Mouse (Mus musculus): Measurements from ENCODE around the gene Car10. TPM values are rescaled to one million over a fixed set of nuclear protein-coding genes. Genes with fewer than 3 reads are reported as not detected.

Car10 gene
- polyA plus RNA-seq, 1 experiment, result not detected

DNA sequence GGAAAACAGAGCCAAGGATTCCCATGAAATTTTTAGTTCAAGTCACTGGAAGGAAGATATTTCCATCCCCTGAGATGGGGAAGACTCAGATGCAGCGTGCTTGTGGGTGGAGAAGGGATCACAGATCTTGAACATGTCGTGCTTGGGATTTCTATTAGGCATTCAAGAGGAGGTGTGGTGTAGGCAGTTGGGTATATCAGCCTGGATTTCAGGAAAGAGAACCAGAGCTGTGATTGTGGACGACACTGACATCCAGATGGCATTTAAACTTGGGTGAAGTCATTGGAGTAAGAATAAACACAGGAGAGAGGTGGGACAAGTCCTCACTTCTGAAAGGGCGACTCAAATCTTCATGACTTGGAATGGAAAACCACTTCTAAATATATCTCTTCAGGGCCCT lies 490.0 kb downstream of the Car10 start:
- Histone ChIP-seq H3K4me3 (ENCODE audit: low read depth, low read length) (no peak overlapping the region), H3K27ac (ENCODE audit: insufficient read depth, low read depth, low read length) (no peak overlapping the region), H3K4me1 (ENCODE audit: control insufficient read depth, insufficient read depth, insufficient read length, low read length) (no peaks in the 10 kb centered on the region), H3K36me3 (ENCODE audit: control insufficient read depth, insufficient read depth, low read length) (no peaks in the 10 kb centered on the region), H3K27me3 (ENCODE audit: control insufficient read depth, insufficient read depth, low read length) (no peaks in the 10 kb centered on the region)
- 79% methylated on average over 4 of the region's 4 CpGs for WGBS
- no peak for TF ChIP-seq POLR2A (IDR thresholded peaks at IDR 0.05; ENCODE audit: low read depth, low read length)
- no peak for TF ChIP-seq CTCF (IDR thresholded peaks at IDR 0.05; ENCODE audit: extremely low read depth, insufficient read length, insufficient replicate concordance, low read depth, low read length)

GRCm38 (mm10) chr11:93590652-93591051 lies 492.8 kb downstream of the Car10 start:
- TF ChIP-seq POLR2A (IDR thresholded peaks at IDR 0.05; ENCODE audit: low read depth, low read length) (no peak), CTCF (IDR thresholded peaks at IDR 0.05; ENCODE audit: extremely low read depth, insufficient read length, insufficient replicate concordance, low read depth, low read length) (no peak)
- Histone ChIP-seq H3K27me3 (ENCODE audit: control insufficient read depth, insufficient read depth, low read length) (no peaks in the 10 kb centered on the region), H3K4me3 (ENCODE audit: low read depth, low read length) (no peak overlapping the region), H3K36me3 (ENCODE audit: control insufficient read depth, insufficient read depth, low read length) (no peaks in the 10 kb centered on the region), H3K4me1 (ENCODE audit: control insufficient read depth, insufficient read depth, insufficient read length, low read length) (no peaks in the 10 kb centered on the region), H3K27ac (ENCODE audit: insufficient read depth, low read depth, low read length) (no peak overlapping the region)
- 78% methylated on average over 3 of the region's 3 CpGs for WGBS

DNA sequence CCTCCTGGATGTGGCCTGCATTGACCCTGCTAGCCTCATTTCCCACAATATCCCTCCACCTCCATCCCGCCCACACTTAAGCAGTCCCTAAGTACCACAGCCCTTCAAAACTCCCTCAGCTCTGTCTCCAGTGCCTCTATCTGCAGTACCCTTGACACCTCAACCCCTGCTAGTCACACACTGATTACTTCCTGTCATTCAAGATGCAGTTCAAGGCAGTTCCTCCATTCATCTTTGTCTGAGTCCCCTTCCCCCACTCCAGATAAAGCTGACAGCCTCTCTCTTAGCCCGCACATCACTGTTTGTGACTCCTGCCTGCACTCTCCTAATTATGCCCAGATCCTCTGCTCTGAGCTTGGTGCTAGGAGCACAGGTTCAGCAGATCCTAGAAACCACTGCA lies 496.2 kb downstream of the Car10 start:
- H3K27ac ChIP-seq (ENCODE audit: insufficient read depth, low read depth, low read length), result no peak overlapping the region
- no peaks in the 10 kb centered on the region for H3K4me1 ChIP-seq (ENCODE audit: control insufficient read depth, insufficient read depth, insufficient read length, low read length)
- WGBS, result 60% methylated on average over 2 of the region's 2 CpGs
- no peaks in the 10 kb centered on the region for H3K27me3 ChIP-seq (ENCODE audit: control insufficient read depth, insufficient read depth, low read length)
- no peak for TF ChIP-seq CTCF (IDR thresholded peaks at IDR 0.05; ENCODE audit: extremely low read depth, insufficient read length, insufficient replicate concordance, low read depth, low read length)
- no peak for TF ChIP-seq POLR2A (IDR thresholded peaks at IDR 0.05; ENCODE audit: low read depth, low read length)
- H3K36me3 ChIP-seq (ENCODE audit: control insufficient read depth, insufficient read depth, low read length), result no peaks in the 10 kb centered on the region
- no peak overlapping the region for H3K4me3 ChIP-seq (ENCODE audit: low read depth, low read length)

- no peaks in the 10 kb centered on the region for H3K36me3 ChIP-seq (ENCODE audit: control insufficient read depth, insufficient read depth, low read length)
- TF ChIP-seq POLR2A (IDR thresholded peaks at IDR 0.05; ENCODE audit: low read depth, low read length), result no peak
- no peak for TF ChIP-seq CTCF (IDR thresholded peaks at IDR 0.05; ENCODE audit: extremely low read depth, insufficient read length, insufficient replicate concordance, low read depth, low read length)
- no peaks in the 10 kb centered on the region for H3K27me3 ChIP-seq (ENCODE audit: control insufficient read depth, insufficient read depth, low read length)
- 0 out of 2 replicates have a peak, but pooled peaks cover 1% of the 10 kb centered on the region for H3K4me1 ChIP-seq (ENCODE audit: control insufficient read depth, insufficient read depth, insufficient read length, low read length)
- no peak overlapping the region for H3K4me3 ChIP-seq (ENCODE audit: low read depth, low read length)
- no peak overlapping the region for H3K27ac ChIP-seq (ENCODE audit: insufficient read depth, low read depth, low read length)
- 62% methylated on average over 4 of the region's 4 CpGs for WGBS
These were observed 500.3 kb downstream of the Car10 start for GRCm38 (mm10) chr11:93598175-93598574.

- H3K27ac ChIP-seq (ENCODE audit: insufficient read depth, low read depth, low read length), result no peak overlapping the region
- H3K4me3 ChIP-seq (ENCODE audit: low read depth, low read length), result no peak overlapping the region
- 87% methylated on average over 3 of the region's 3 CpGs for WGBS
- H3K4me1 ChIP-seq (ENCODE audit: control insufficient read depth, insufficient read depth, insufficient read length, low read length), result 0 out of 2 replicates have a peak, but pooled peaks cover 1% of the 10 kb centered on the region
- no peaks in the 10 kb centered on the region for H3K36me3 ChIP-seq (ENCODE audit: control insufficient read depth, insufficient read depth, low read length)
- TF ChIP-seq CTCF (IDR thresholded peaks at IDR 0.05; ENCODE audit: extremely low read depth, insufficient read length, insufficient replicate concordance, low read depth, low read length) (no peak), POLR2A (IDR thresholded peaks at IDR 0.05; ENCODE audit: low read depth, low read length) (no peak)
- H3K27me3 ChIP-seq (ENCODE audit: control insufficient read depth, insufficient read depth, low read length), result no peaks in the 10 kb centered on the region
These were observed 501.9 kb downstream of the Car10 start for GRCm38 (mm10) chr11:93599755-93600154.

DNA sequence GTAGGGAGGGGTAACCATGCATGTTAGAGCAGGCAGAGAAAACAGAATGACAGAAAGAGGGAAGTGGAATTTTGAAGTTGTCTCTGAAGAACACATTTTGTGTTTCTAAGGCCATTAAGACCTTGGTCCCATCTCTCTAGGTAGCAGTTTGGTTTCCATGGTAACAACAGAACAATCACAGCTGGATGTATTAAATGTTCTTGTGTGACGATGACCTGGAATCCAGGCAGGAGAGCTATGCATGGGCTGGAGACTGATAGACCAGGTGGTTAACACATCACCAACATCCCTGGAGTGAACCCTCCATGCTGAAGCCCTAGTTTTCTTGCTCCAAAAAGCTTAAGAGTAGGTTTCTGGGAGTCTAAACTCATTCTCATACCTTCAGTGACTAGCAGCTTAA lies 505.7 kb downstream of the Car10 start:
- no peak for TF ChIP-seq CTCF (IDR thresholded peaks at IDR 0.05; ENCODE audit: extremely low read depth, insufficient read length, insufficient replicate concordance, low read depth, low read length)
- no peak for TF ChIP-seq POLR2A (IDR thresholded peaks at IDR 0.05; ENCODE audit: low read depth, low read length)
- WGBS, result 86% methylated on average over 1 of the region's 1 CpGs

GRCm38 (mm10) chr11:93607111-93607510 lies 509.3 kb downstream of the Car10 start:
- WGBS, result 74% methylated on average over 1 of the region's 1 CpGs
- no peaks in the 10 kb centered on the region for H3K36me3 ChIP-seq (ENCODE audit: control insufficient read depth, insufficient read depth, low read length)
- 0 out of 2 replicates have a peak, but pooled peaks cover 1% of the 10 kb centered on the region for H3K4me1 ChIP-seq (ENCODE audit: control insufficient read depth, insufficient read depth, insufficient read length, low read length)
- no peaks in the 10 kb centered on the region for H3K27me3 ChIP-seq (ENCODE audit: control insufficient read depth, insufficient read depth, low read length)
- H3K27ac ChIP-seq (ENCODE audit: insufficient read depth, low read depth, low read length), result no peak overlapping the region
- TF ChIP-seq CTCF (IDR thresholded peaks at IDR 0.05; ENCODE audit: extremely low read depth, insufficient read length, insufficient replicate concordance, low read depth, low read length) (no peak), POLR2A (IDR thresholded peaks at IDR 0.05; ENCODE audit: low read depth, low read length) (no peak)
- no peak overlapping the region for H3K4me3 ChIP-seq (ENCODE audit: low read depth, low read length)

More for the DNA sequence above, 505.7 kb downstream of the Car10 start:
- Histone ChIP-seq H3K27ac (ENCODE audit: insufficient read depth, low read depth, low read length) (no peak overlapping the region), H3K36me3 (ENCODE audit: control insufficient read depth, insufficient read depth, low read length) (no peaks in the 10 kb centered on the region), H3K27me3 (ENCODE audit: control insufficient read depth, insufficient read depth, low read length) (no peaks in the 10 kb centered on the region), H3K4me1 (ENCODE audit: control insufficient read depth, insufficient read depth, insufficient read length, low read length) (0 out of 2 replicates have a peak, but pooled peaks cover 1% of the 10 kb centered on the region), H3K4me3 (ENCODE audit: low read depth, low read length) (no peak overlapping the region)

All from small intestine, adult 2 months (tissue).